Mouse (Mus musculus) ES-E14 (cell line): ENCODE measurements at regions not wholly inside any gene's neighbourhood (a gene's known extent, or its start where the extent isn't known, plus 50 kb on each side); places are given as distances from the start of the nearest gene placed in this dataset.

ENCODE experiments used
- CHD2 ChIP-seq: IDR thresholded peaks from 2 replicates; pipeline ENCODE4 v1.6.1; 2014; ENCODE audit warnings: mild to moderate bottlenecking, low read depth, low read length, inconsistent platforms
- ZC3H11A ChIP-seq: IDR thresholded peaks from 2 replicates; pipeline ENCODE4 v1.6.1; 2012; ENCODE audit warnings: low read depth, mild to moderate bottlenecking, inconsistent platforms, low read length, borderline replicate concordance

GRCm38 (mm10) chrX:11907167-11907566 lies 253.0 kb downstream of the Bcor start:
- TF ChIP-seq ZC3H11A (no peak), CHD2 (no peak)
